Mouse (Mus musculus) CH12.LX (cell line): ENCODE results near the gene Cdk17. TPM values are rescaled to one million over a fixed set of nuclear protein-coding genes. Genes with fewer than 3 reads are reported as not detected.

Experiments
- DNase-seq: peaks from one replicate; pipeline ENCODE4 v3.0.0-alpha.2; 2013; ENCODE audit errors: extremely low read depth
- H3K27ac ChIP-seq: 2 replicates; pipeline ENCODE4 v1.5.1; 2012; ENCODE audit warnings: low read depth, mild to moderate bottlenecking, control low read depth, moderate library complexity; ENCODE audit not compliant: insufficient read depth
- H3K27me3 ChIP-seq: replicated peaks from 2 replicates; pipeline ENCODE3; 2012; ENCODE audit warnings: inconsistent platforms
- H3K36me3 ChIP-seq, 2 experiments: replicated peaks in 1 of 2; 2 replicates each; pipeline versions ENCODE3 to v1.6.1; 2012; ENCODE audit warnings: inconsistent platforms in 1 of 2, low read length in 1 of 2, mild to moderate bottlenecking in 1 of 2, mixed read lengths in 1 of 2, moderate library complexity in 1 of 2; ENCODE audit not compliant: control insufficient read depth in 1 of 2, insufficient read depth in 1 of 2
- H3K4me1 ChIP-seq, 2 experiments: 2 replicates each; pipeline ENCODE4 v1.6.1; 2012; ENCODE audit warnings: inconsistent platforms in 1 of 2, moderate library complexity in 1 of 2; ENCODE audit not compliant: insufficient read depth in 2 of 2, control insufficient read depth in 1 of 2
- H3K4me2 ChIP-seq: 2 replicates; pipeline ENCODE4 v1.6.1; 2012; ENCODE audit warnings: low read depth, mild to moderate bottlenecking, control low read depth; ENCODE audit not compliant: poor library complexity, insufficient read depth, severe bottlenecking
- H3K4me3 ChIP-seq, 3 experiments: fragments of 150-350 bp in 1 of 3; sonication (generic) in 1 of 3; replicated peaks in 1 of 3; 2 replicates each; pipeline versions ENCODE3 to v1.5.1; 2011 to 2012; ENCODE audit warnings: low read depth in 2 of 3, low read length in 2 of 3, mild to moderate bottlenecking in 2 of 3, moderate library complexity in 2 of 3, control low read depth in 1 of 3, improper control_type of control experiment in 1 of 3, inconsistent platforms in 1 of 3, mixed read lengths in 1 of 3; ENCODE audit not compliant: poor library complexity in 1 of 3
- H3K79me2 ChIP-seq: replicated peaks from 2 replicates; pipeline ENCODE4 v1.6.1; 2012; ENCODE audit warnings: mild to moderate bottlenecking, moderate library complexity; ENCODE audit not compliant: control insufficient read depth, poor library complexity, insufficient read depth, severe bottlenecking; ENCODE audit errors: extremely low read depth
- H3K9ac ChIP-seq: 2 replicates; pipeline ENCODE4 v1.6.1; 2012; ENCODE audit warnings: low read depth, mild to moderate bottlenecking, control low read depth, moderate library complexity; ENCODE audit not compliant: insufficient read depth
- H3K9me3 ChIP-seq: replicated peaks from 2 replicates; pipeline ENCODE3; 2012; ENCODE audit warnings: low read length, inconsistent platforms, mixed read lengths
- CHD2 ChIP-seq: IDR thresholded peaks from 2 replicates; pipeline ENCODE4 v1.6.1; 2011; ENCODE audit warnings: low read length, improper control_type of control experiment
- CTCF ChIP-seq, 2 experiments: IDR thresholded peaks in 1 of 2; conservative IDR thresholded peaks in 1 of 2; 2 replicates each; pipeline ENCODE4 v1.5.1; 2011 to 2012; ENCODE audit warnings: low read depth in 2 of 2, low read length in 2 of 2, improper control_type of control experiment in 1 of 2, inconsistent platforms in 1 of 2, mild to moderate bottlenecking in 1 of 2, moderate library complexity in 1 of 2
- E2F4 ChIP-seq: IDR thresholded peaks from 2 replicates; pipeline ENCODE4 v1.6.1; 2011; ENCODE audit warnings: low read depth, low read length, improper control_type of control experiment; ENCODE audit not compliant: insufficient replicate concordance
- HCFC1 ChIP-seq: IDR thresholded peaks from 2 replicates; pipeline ENCODE4 v1.6.1; 2012; ENCODE audit warnings: low read depth, mild to moderate bottlenecking, inconsistent platforms, low read length, improper control_type of control experiment
- IRF4 ChIP-seq: IDR thresholded peaks from 2 replicates; pipeline ENCODE4 v1.6.1; 2014; ENCODE audit warnings: low read depth, mild to moderate bottlenecking, inconsistent platforms, low read length, improper control_type of control experiment
- JUN ChIP-seq: IDR thresholded peaks from 2 replicates; pipeline ENCODE4 v1.6.1; 2011; ENCODE audit warnings: low read depth, mild to moderate bottlenecking, low read length, improper control_type of control experiment, moderate library complexity; ENCODE audit not compliant: insufficient read depth
- JUND ChIP-seq: conservative IDR thresholded peaks from 2 replicates; pipeline ENCODE4 v1.6.1; 2011; ENCODE audit warnings: low read depth, low read length, improper control_type of control experiment
- KAT2A ChIP-seq: IDR thresholded peaks from 2 replicates; pipeline ENCODE4 v1.6.1; 2012; ENCODE audit warnings: low read length, improper control_type of control experiment, inconsistent platforms; ENCODE audit not compliant: insufficient replicate concordance
- MAFK ChIP-seq: IDR thresholded peaks from 2 replicates; pipeline ENCODE4 v1.6.1; 2011; ENCODE audit warnings: low read length, improper control_type of control experiment; ENCODE audit not compliant: insufficient replicate concordance
- MAX ChIP-seq: IDR thresholded peaks from 2 replicates; pipeline ENCODE4 v1.6.1; 2011; ENCODE audit warnings: low read length, improper control_type of control experiment
- MAZ ChIP-seq: IDR thresholded peaks from 2 replicates; pipeline ENCODE4 v1.6.1; 2012; ENCODE audit warnings: low read depth, mild to moderate bottlenecking, inconsistent platforms, low read length, improper control_type of control experiment, moderate library complexity
- MEF2A ChIP-seq: IDR thresholded peaks from 2 replicates; pipeline ENCODE4 v1.6.1; 2014; ENCODE audit warnings: low read depth, mild to moderate bottlenecking, inconsistent platforms, low read length, improper control_type of control experiment, borderline replicate concordance
- MYC ChIP-seq: IDR thresholded peaks from 2 replicates; pipeline ENCODE4 v1.6.1; 2011; ENCODE audit warnings: low read depth, mild to moderate bottlenecking, improper control_type of control experiment, low read length
- NELFE ChIP-seq: IDR thresholded peaks from 2 replicates; pipeline ENCODE4 v1.6.1; 2011; ENCODE audit warnings: low read depth, low read length, improper control_type of control experiment
- NRF1 ChIP-seq: IDR thresholded peaks from 2 replicates; pipeline ENCODE4 v1.6.1; 2014; ENCODE audit warnings: low read depth, mild to moderate bottlenecking, inconsistent platforms, low read length, improper control_type of control experiment, moderate library complexity
- POLR2A ChIP-seq: IDR thresholded peaks from 2 replicates; pipeline ENCODE4 v1.6.1; 2011; ENCODE audit warnings: low read depth, mild to moderate bottlenecking, improper control_type of control experiment, low read length
- SMC3 ChIP-seq: IDR thresholded peaks from 2 replicates; pipeline ENCODE4 v1.6.1; 2011; ENCODE audit warnings: low read depth, low read length, improper control_type of control experiment
- TBP ChIP-seq: conservative IDR thresholded peaks from 2 replicates; pipeline ENCODE4 v1.6.1; 2011; ENCODE audit warnings: low read depth, low read length, improper control_type of control experiment
- UBTF ChIP-seq: IDR thresholded peaks from 2 replicates; pipeline ENCODE4 v1.6.1; 2012; ENCODE audit warnings: low read depth, mild to moderate bottlenecking, inconsistent platforms, low read length, improper control_type of control experiment, moderate library complexity
- USF1 ChIP-seq: IDR thresholded peaks from 2 replicates; pipeline ENCODE4 v1.6.1; 2014; ENCODE audit warnings: low read depth, mild to moderate bottlenecking, inconsistent platforms, low read length, improper control_type of control experiment
- USF2 ChIP-seq: conservative IDR thresholded peaks from 2 replicates; pipeline ENCODE4 v1.6.1; 2011; ENCODE audit warnings: low read depth, low read length, improper control_type of control experiment
- ZKSCAN1 ChIP-seq: IDR thresholded peaks from 2 replicates; pipeline ENCODE4 v1.6.1; 2012; ENCODE audit warnings: low read depth, inconsistent platforms, low read length, improper control_type of control experiment, borderline replicate concordance
- ZMIZ1 ChIP-seq: IDR thresholded peaks from 2 replicates; pipeline ENCODE4 v1.6.1; 2012; ENCODE audit warnings: low read depth, mild to moderate bottlenecking, inconsistent platforms, low read length, improper control_type of control experiment
- dilution Hi-C: fragments of 300-500 bp; cut with MboI; formaldehyde crosslinking; loops from 2 replicates; pipeline ENCODE4 v1.14.3; 2020; ENCODE audit warnings: low sequenced_read_pairs; ENCODE audit not compliant: extremely low pct_unique_long_range_greater_than_20kb, extremely low pct_ligation_motif_present
- in situ Hi-C: fragments of 300-500 bp; cut with MboI; formaldehyde crosslinking; loops from 3 replicates; pipeline ENCODE4 v1.14.3; 2019; ENCODE audit warnings: low sequenced_read_pairs, low pct_ligation_motif_present, low pct_unique_long_range_greater_than_20kb, mixed read lengths
- polyA plus RNA-seq: library from polyadenylated mRNA; unstranded; fragments of >175 nt; gene quantifications from 2 replicates; pipeline ENCODE4 v1.2.1, GENCODE M21; 2012; ENCODE audit warnings: low read depth; ENCODE audit not compliant: insufficient read length
- total RNA-seq, 2 experiments: library from RNA; depleted of rRNA; stranded (reverse); fragments of 300-350 nt in 1 of 2; fragments of >200 nt in 1 of 2; gene quantifications; 2 replicates each; pipeline ENCODE4 v1.2.3; 2012 to 2014

Cdk17 gene
- total and polyA plus RNA-seq, 3 experiments = 23.4 to 51.3 (median 28.5) TPM

GRCm38 (mm10) chr10:93276349-93276763, 115.7 kb downstream of the Cdk17 start (continued):
- TF ChIP-seq MAX = no peak; the same call in 1 of the 2 replicates
- no peak for TF ChIP-seq USF1
- no peak for TF ChIP-seq CTCF (conservative IDR thresholded peaks at IDR 0.05 in 1 of 2, IDR thresholded peaks at IDR 0.05 in 1 of 2; ENCODE audit: low read depth in 2 of 2, low read length in 2 of 2)
- TF ChIP-seq JUN = no peak
- TF ChIP-seq SMC3 = no peak

GRCm38 (mm10) chr10:93276857-93277256, 116.2 kb downstream of the Cdk17 start:
- Histone ChIP-seq H3K9ac (no peak overlapping the region), H3K27ac (peak overlapping the region; percentile 35; the same call in 1 of the 2 replicates), H3K27me3 (no peaks in the 10 kb centered on the region), H3K4me2 (peak overlapping the region; percentile 2; the same call in 1 of the 2 replicates), H3K79me2 (peaks cover 7% of the 10 kb centered on the region), H3K36me3 (peaks cover 29 to 58% of the 10 kb centered on the region in 2 experiments), H3K9me3 (no peaks in the 10 kb centered on the region), H3K4me3 (peak overlapping the region in 1 of 3 experiments; percentile 59), H3K4me1 (peaks cover 38 to 68% of the 10 kb centered on the region in 2 experiments)
- in situ Hi-C loops (loop anchor here (25.0 kb wide), 2 partner anchors 115 to 285 kb away; partner anchors contain the start of gene Cdk17), dilution Hi-C loops (no loop called here)
- TF ChIP-seq IRF4 (no peak), USF2 (no peak), HCFC1 (no peak), KAT2A (no peak), JUND (no peak), USF1 (no peak), MEF2A (no peak), MYC (no peak), ZKSCAN1 (no peak), MAZ (no peak), ZMIZ1 (no peak), POLR2A (no peak), UBTF (no peak), CHD2 (no peak), TBP (no peak), NELFE (no peak), MAFK (no peak), SMC3 (no peak), E2F4 (no peak), NRF1 (no peak)
- no peak for DNase-seq
